Mouse (Mus musculus): Measurements from ENCODE around the gene Fam216b. TPM values are rescaled to one million over a fixed set of nuclear protein-coding genes. Genes with fewer than 3 reads are reported as not detected.

The Fam216b gene
- not detected in 2 replicates for polyA plus RNA-seq (2014; fragmentation: Nextera tagmentation; extraction: Ambion mirVana)

DNA sequence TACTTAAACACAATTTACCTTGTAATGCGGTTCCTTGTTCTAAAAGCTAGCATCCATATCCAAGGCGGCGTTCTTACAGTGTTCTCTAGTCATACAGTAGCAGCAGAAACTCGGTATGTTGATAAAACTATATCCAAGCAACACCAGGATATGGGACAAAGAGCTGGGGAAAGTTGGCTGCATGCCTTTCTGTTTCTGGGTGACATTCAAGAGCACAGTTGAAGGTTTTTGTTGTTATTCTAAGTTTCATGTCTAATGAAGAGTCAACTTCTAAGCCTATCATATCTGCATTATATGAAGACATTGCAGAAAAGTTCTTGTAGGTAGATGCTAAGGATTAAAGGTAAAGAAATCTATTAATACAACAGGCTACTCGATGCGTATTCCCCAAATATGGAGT, at the start of gene Fam216b:
TSS of gene Fam216b (minus strand) at position 101 of the 400 bp plus-strand sequence.
- 90% methylated on average over 6 of the region's 6 CpGs for WGBS
- no peak within 1 kb of the TSS for H3K27ac ChIP-seq (ENCODE audit: low read depth, low read length)
- no peak for DNase-seq (ENCODE audit: low spot score, missing footprints)
- no peak within 1 kb of the TSS for H3K4me2 ChIP-seq
- H3K9me3 ChIP-seq (ENCODE audit: control insufficient read depth, low read length) = no peaks in the 10 kb centered on the region
- no peaks in the 10 kb centered on the region for H3K36me3 ChIP-seq (ENCODE audit: control insufficient read depth, insufficient read depth, low read length)
- no peak for ATAC-seq (ENCODE audit: low FRiP score)
- H3K27me3 ChIP-seq (ENCODE audit: control insufficient read depth, insufficient read depth, low read length) = no peaks in the 10 kb centered on the region
- no peak within 1 kb of the TSS for H3K9ac ChIP-seq (ENCODE audit: low read length)
- H3K4me3 ChIP-seq (ENCODE audit: low read depth, low read length) = no peak within 1 kb of the TSS
- H3K4me1 ChIP-seq (ENCODE audit: control insufficient read depth, insufficient read depth, low read length) = no peaks in the 10 kb centered on the region

DNA sequence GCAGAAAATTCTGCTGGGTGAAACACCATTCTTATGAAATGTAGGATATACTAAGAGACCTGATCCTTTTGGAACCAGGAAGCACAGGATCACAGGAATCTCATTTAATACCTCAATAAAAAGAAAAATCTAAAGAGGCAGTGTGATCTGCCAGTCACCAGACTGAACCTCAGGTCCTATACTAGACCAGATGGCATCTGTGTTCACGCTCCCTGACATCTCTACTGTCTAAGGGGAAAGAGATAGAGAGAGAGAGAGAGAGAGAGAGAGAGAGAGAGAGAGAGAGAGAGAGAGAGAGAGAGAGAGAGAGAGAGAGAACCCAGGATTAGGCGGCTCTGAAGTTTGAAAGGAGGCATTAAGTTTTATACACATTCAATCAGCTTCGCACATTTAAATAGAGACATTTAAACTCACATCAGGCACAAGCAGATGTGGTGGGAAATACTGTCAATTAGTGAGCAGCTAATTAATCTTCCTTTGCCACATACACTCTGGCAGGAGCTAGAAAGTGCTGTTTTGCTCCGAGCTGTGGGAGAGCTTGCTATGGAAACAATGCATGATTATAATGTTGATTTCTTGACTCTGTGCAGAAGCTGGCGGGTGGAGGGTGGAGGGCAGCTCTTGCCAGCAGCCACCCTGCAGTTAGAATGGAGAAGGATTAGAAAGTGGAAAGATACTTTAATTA, 43.7 kb upstream of the Fam216b start:
- Histone ChIP-seq H3K27me3 (ENCODE audit: control insufficient read depth, insufficient read depth, low read length) (no peaks in the 10 kb centered on the region), H3K4me3 (ENCODE audit: low read depth, low read length) (no peak overlapping the region), H3K9ac (ENCODE audit: low read length) (no peak overlapping the region), H3K4me2 (no peak overlapping the region), H3K27ac (ENCODE audit: low read depth, low read length) (no peak overlapping the region), H3K36me3 (ENCODE audit: control insufficient read depth, insufficient read depth, low read length) (no peaks in the 10 kb centered on the region), H3K4me1 (ENCODE audit: control insufficient read depth, insufficient read depth, low read length) (no peaks in the 10 kb centered on the region), H3K9me3 (ENCODE audit: control insufficient read depth, low read length) (peaks cover 3% of the 10 kb centered on the region; the same call in 1 of the 2 replicates)
- peak; percentile 81 for DNase-seq (ENCODE audit: low spot score, missing footprints)
- ATAC-seq (ENCODE audit: low FRiP score) = no peak
- 34% methylated on average over 5 of the region's 5 CpGs for WGBS

DNA sequence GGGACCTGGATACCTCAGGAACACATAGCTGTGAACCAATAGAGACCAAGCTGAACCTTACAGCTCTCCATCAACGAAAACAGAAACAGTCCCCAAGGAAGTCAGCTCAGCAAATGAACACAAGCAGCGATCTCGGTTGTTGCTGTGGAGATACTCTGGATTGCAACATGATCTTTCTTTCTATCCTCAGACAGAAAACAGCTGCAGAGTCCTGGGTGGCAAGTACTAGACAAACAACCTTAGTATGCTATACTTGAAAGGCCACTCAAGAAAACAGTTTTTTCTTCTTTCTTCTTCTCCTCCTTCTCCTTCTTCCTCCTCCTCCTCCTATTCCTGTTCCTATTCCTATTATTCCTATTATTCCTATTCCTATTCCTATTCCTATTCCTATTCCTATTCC, 37.9 kb upstream of the Fam216b start:
- DNase-seq (ENCODE audit: low spot score, missing footprints) = peak; percentile 41
- no peaks in the 10 kb centered on the region for H3K4me1 ChIP-seq (ENCODE audit: control insufficient read depth, insufficient read depth, low read length)

DNA sequence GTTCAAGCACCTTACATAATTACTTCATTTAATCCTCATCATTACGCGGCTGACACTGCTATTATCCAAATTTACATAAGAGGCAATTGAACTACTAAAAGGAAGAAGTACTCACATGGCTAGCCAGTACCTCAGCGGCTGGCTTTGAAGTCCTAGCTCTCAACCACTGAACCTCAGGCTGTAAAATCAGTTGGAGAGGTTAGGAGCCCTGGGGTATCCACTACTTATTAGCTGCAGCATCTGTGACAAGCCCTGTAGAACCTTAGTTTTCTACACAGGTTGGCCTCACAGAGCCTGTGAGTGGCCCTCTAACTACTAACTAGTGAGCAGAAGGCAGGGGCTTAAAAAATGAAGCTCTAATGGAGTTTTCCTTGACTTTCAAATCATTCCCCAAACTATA, 31.5 kb upstream of the Fam216b start:
- peak; percentile 56 for DNase-seq (ENCODE audit: low spot score, missing footprints)
- no peak overlapping the region for H3K4me2 ChIP-seq
- H3K27ac ChIP-seq (ENCODE audit: low read depth, low read length) = no peak overlapping the region
- H3K4me1 ChIP-seq (ENCODE audit: control insufficient read depth, insufficient read depth, low read length) = no peaks in the 10 kb centered on the region
- H3K9ac ChIP-seq (ENCODE audit: low read length) = no peak overlapping the region
- no peaks in the 10 kb centered on the region for H3K27me3 ChIP-seq (ENCODE audit: control insufficient read depth, insufficient read depth, low read length)
- no peak for ATAC-seq (ENCODE audit: low FRiP score)
- H3K4me3 ChIP-seq (ENCODE audit: low read depth, low read length) = no peak overlapping the region
- no peaks in the 10 kb centered on the region for H3K9me3 ChIP-seq (ENCODE audit: control insufficient read depth, low read length)
- H3K36me3 ChIP-seq (ENCODE audit: control insufficient read depth, insufficient read depth, low read length) = no peaks in the 10 kb centered on the region
- 56% methylated on average over 3 of the region's 3 CpGs for WGBS

More for the DNA sequence above, 37.9 kb upstream of the Fam216b start:
- H3K36me3 ChIP-seq (ENCODE audit: control insufficient read depth, insufficient read depth, low read length) = no peaks in the 10 kb centered on the region
- H3K27me3 ChIP-seq (ENCODE audit: control insufficient read depth, insufficient read depth, low read length) = no peaks in the 10 kb centered on the region
- no peak overlapping the region for H3K27ac ChIP-seq (ENCODE audit: low read depth, low read length)
- no peaks in the 10 kb centered on the region for H3K9me3 ChIP-seq (ENCODE audit: control insufficient read depth, low read length)
- no peak overlapping the region for H3K4me3 ChIP-seq (ENCODE audit: low read depth, low read length)
- H3K9ac ChIP-seq (ENCODE audit: low read length) = no peak overlapping the region
- ATAC-seq (ENCODE audit: low FRiP score) = no peak
- WGBS = 53% methylated on average over 3 of the region's 3 CpGs
- H3K4me2 ChIP-seq = no peak overlapping the region

DNA sequence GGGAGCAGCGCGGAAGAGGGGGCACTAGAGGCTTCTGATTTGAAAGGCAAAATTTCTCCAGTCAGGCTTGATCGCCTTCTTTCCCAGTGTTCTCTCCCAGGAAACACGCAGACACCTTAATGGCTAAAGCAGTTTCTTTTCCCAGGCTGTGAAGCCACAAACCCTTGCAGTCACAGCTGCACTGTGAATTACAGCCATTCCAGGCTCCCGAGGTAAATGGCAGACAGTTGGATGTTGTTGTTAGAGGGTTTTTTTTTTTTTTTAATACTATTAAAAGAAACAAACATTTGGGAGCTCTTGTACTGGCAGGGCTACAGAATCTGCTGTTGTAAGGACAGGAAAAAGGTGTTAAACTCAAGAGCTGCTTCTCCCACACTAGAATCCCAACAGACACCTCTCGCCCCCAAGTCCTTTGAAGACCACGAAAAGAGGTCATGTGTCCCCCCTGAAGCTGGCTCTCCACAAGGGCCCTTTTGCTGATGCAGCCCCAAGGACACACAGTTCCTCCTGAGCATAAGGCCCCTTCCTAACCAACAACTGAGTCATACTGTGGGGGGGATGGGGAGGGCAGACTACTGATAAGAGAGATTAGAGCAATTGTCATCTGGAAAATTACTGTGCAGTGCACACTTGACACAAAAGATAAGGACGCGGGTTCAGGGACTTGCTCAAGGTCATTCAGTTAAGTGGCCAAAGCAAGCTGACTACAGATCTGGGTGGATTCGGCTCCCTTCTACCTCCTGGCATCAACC, 30.8 kb upstream of the Fam216b start:
- WGBS = 75% methylated on average over 10 of the region's 10 CpGs
- H3K9me3 ChIP-seq (ENCODE audit: control insufficient read depth, low read length) = no peaks in the 10 kb centered on the region
- H3K27me3 ChIP-seq (ENCODE audit: control insufficient read depth, insufficient read depth, low read length) = no peaks in the 10 kb centered on the region
- no peaks in the 10 kb centered on the region for H3K36me3 ChIP-seq (ENCODE audit: control insufficient read depth, insufficient read depth, low read length)
- H3K4me3 ChIP-seq (ENCODE audit: low read depth, low read length) = no peak overlapping the region
- DNase-seq (ENCODE audit: low spot score, missing footprints) (peak; percentile 75), ATAC-seq (ENCODE audit: low FRiP score) (no peak)
- no peaks in the 10 kb centered on the region for H3K4me1 ChIP-seq (ENCODE audit: control insufficient read depth, insufficient read depth, low read length)
- H3K27ac ChIP-seq (ENCODE audit: low read depth, low read length) = no peak overlapping the region
- H3K9ac ChIP-seq (ENCODE audit: low read length) = no peak overlapping the region
- no peak overlapping the region for H3K4me2 ChIP-seq

DNA sequence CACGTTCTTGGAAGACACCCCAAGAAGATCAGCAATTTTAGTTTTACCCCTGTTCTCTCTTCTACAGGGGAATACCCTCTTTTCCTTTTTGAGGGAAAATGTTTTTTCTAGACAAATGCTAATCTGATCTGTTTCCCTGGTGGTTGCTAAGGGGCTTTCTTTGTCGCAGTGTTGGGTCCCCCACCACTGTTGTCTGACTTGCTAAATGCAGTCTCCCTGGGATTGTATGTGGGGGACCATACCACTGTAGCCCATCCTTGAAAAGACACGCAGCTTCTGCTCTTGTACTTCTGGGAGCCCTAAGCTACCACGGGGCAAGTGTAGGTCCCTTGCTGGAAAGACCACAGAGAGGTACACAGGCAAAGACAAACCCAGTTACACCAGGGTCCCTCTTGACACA, 28.9 kb upstream of the Fam216b start:
- Histone ChIP-seq H3K4me3 (ENCODE audit: low read depth, low read length) (no peak overlapping the region), H3K9ac (ENCODE audit: low read length) (no peak overlapping the region), H3K4me2 (no peak overlapping the region), H3K27me3 (ENCODE audit: control insufficient read depth, insufficient read depth, low read length) (no peaks in the 10 kb centered on the region), H3K4me1 (ENCODE audit: control insufficient read depth, insufficient read depth, low read length) (no peaks in the 10 kb centered on the region), H3K9me3 (ENCODE audit: control insufficient read depth, low read length) (no peaks in the 10 kb centered on the region), H3K36me3 (ENCODE audit: control insufficient read depth, insufficient read depth, low read length) (no peaks in the 10 kb centered on the region), H3K27ac (ENCODE audit: low read depth, low read length) (no peak overlapping the region)
- DNase-seq (ENCODE audit: low spot score, missing footprints) (no peak), ATAC-seq (ENCODE audit: low FRiP score) (no peak)
- 68% methylated on average over 4 of the region's 4 CpGs for WGBS

DNA sequence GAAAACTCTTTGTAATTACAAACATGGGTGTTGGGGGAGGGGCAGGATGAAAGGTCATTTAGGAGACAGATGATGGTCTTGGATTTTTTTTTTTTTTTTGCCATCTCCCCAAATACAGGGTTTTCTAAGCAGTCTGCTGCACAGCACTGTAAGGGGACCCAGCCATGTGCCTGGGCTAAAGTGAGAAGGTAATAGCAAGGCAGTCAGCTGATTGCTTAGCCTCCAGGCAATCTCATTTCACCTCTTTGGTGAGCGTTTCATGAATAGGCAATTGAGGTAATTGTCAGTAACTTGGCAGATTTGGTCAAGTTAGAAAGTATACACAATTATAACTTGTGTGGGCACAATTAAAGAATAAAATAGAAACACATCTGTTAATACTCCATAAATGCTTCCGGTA, 28.5 kb upstream of the Fam216b start:
- no peaks in the 10 kb centered on the region for H3K36me3 ChIP-seq (ENCODE audit: control insufficient read depth, insufficient read depth, low read length)
- H3K27me3 ChIP-seq (ENCODE audit: control insufficient read depth, insufficient read depth, low read length) = no peaks in the 10 kb centered on the region
- WGBS = 85% methylated on average over 2 of the region's 2 CpGs
- no peak overlapping the region for H3K27ac ChIP-seq (ENCODE audit: low read depth, low read length)
- H3K4me2 ChIP-seq = no peak overlapping the region
- ATAC-seq (ENCODE audit: low FRiP score) = no peak
- no peaks in the 10 kb centered on the region for H3K9me3 ChIP-seq (ENCODE audit: control insufficient read depth, low read length)
- no peak overlapping the region for H3K9ac ChIP-seq (ENCODE audit: low read length)
- H3K4me1 ChIP-seq (ENCODE audit: control insufficient read depth, insufficient read depth, low read length) = no peaks in the 10 kb centered on the region
- H3K4me3 ChIP-seq (ENCODE audit: low read depth, low read length) = no peak overlapping the region
- DNase-seq (ENCODE audit: low spot score, missing footprints) = no peak

DNA sequence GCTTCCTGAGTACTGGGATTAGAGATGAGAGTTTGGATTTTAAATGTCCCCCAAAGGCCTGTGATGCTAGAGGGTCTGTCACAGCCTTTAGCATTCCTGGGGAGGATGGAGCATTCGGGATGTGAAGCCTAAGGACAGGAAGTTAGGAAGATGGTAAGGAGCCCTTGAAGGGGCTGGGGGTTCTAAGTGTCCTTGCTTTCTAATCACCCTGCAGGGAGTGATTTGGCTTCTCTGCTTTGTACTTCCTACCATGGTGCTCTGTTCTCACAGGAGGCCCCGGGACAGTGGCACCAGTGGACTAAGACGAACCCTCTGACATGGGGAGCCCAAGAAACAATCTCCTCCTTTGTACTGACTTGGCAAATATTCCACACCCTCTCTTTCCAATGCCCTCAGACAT, 23.7 kb upstream of the Fam216b start:
- H3K27me3 ChIP-seq (ENCODE audit: control insufficient read depth, insufficient read depth, low read length) = no peaks in the 10 kb centered on the region
- 89% methylated on average over 3 of the region's 3 CpGs for WGBS
- no peak overlapping the region for H3K9ac ChIP-seq (ENCODE audit: low read length)
- H3K36me3 ChIP-seq (ENCODE audit: control insufficient read depth, insufficient read depth, low read length) = no peaks in the 10 kb centered on the region
- ATAC-seq (ENCODE audit: low FRiP score) (no peak), DNase-seq (ENCODE audit: low spot score, missing footprints) (peak; percentile 64)
- no peak overlapping the region for H3K27ac ChIP-seq (ENCODE audit: low read depth, low read length)
- no peaks in the 10 kb centered on the region for H3K9me3 ChIP-seq (ENCODE audit: control insufficient read depth, low read length)
- H3K4me2 ChIP-seq = no peak overlapping the region
- H3K4me3 ChIP-seq (ENCODE audit: low read depth, low read length) = no peak overlapping the region
- no peaks in the 10 kb centered on the region for H3K4me1 ChIP-seq (ENCODE audit: control insufficient read depth, insufficient read depth, low read length)

DNA sequence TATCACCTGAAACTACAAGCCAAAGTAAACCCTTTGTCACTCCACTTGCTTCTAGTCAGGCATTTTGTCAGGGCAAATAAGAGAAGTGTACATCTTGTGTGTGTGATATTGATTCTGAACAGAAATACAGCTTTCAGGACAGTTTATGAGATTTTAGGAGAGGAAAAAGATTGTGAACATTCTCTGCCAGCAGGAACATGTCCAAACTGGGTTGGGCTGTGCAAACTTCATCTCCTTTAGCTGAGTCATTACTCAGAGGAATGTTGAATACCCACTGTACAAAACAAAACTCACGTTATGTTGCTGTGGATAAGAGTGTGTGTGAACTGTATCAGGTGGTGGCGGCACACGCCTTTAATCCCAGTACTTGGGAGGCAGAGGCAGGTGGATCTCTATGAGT, 22.1 kb upstream of the Fam216b start:
- Histone ChIP-seq H3K27me3 (ENCODE audit: control insufficient read depth, insufficient read depth, low read length) (no peaks in the 10 kb centered on the region), H3K36me3 (ENCODE audit: control insufficient read depth, insufficient read depth, low read length) (no peaks in the 10 kb centered on the region), H3K4me3 (ENCODE audit: low read depth, low read length) (no peak overlapping the region), H3K9me3 (ENCODE audit: control insufficient read depth, low read length) (no peaks in the 10 kb centered on the region), H3K4me1 (ENCODE audit: control insufficient read depth, insufficient read depth, low read length) (no peaks in the 10 kb centered on the region), H3K27ac (ENCODE audit: low read depth, low read length) (no peak overlapping the region), H3K9ac (ENCODE audit: low read length) (no peak overlapping the region), H3K4me2 (no peak overlapping the region)
- ATAC-seq (ENCODE audit: low FRiP score) = no peak
- peak; percentile 31 for DNase-seq (ENCODE audit: low spot score, missing footprints)
- WGBS = 95% methylated on average over 3 of the region's 3 CpGs
